Mouse (Mus musculus) right cerebral cortex, postnatal 14 days (tissue): ENCODE results near the gene Copz2.
A peak's percentile ranks its signal among the peaks of the same experiment; 100 is the strongest.

Experiments used
- DNase-seq: peaks from one replicate; pipeline ENCODE4 v3.0.0; 2022

Gene Copz2

GRCm38 (mm10) chr11:96908594-96908993 is 58.9 kb downstream of the Copz2 start:
- DNase-seq, result no peak

- peak; percentile 79 for DNase-seq
These were observed 60.3 kb downstream of the Copz2 start for GRCm38 (mm10) chr11:96910003-96910402.
